Comparison of ENCODE assay signal across 12 mouse cellular contexts in the genomic region with DNA sequence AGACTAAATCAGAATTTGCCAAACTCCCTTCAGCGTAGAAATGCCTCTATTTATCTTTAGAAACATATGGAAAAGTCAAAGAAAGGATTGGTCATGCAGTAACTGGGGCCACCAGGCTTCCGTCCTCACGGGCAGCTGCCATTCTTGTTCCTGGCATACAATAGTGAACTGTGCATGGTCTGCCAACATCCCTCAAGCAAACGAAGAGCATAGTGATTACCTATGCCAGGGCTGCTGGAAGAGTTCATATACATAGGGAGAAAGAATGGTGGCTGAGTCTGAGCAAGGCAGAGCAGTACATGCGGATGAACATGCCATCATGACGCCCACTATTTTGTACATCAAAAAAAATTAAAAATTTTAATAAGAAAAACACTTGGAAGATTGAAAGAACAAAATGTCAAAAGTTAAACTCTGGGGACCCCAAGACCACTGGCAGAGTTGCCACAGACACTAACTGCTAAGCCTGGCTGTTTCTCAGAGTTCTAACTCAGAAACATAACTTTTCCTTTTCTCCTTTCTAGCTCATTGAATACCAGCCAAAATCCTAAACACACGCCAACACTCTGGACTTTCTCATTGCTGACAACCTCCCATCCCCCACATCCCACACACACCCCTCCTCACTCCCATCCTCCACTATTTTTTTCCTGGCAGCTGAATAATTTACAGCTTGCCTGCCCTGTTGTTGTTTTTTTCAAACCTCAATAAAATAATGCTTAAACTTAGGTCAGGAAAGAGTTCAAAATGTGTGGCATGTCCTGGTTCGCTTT.
A peak's percentile ranks its signal among the peaks of the same experiment; 100 is the strongest.
DNase-seq lines count a peak whose midpoint lies in the region; ATAC-seq lines count a peak whose summit lies in the region.
"Had no signal": no experiment of that assay in that cellular context is flagged by ENCODE, and none has a peak within 500 bp of the region (broad histone marks: within the 10 kb centered on the region; RNA-seq: fewer than 3 reads in every experiment).

No protein-coding gene starts in this region.

- H3K27ac ChIP-seq in forebrain, embryonic 14.5 days (ENCODE audit: low read depth, low read length) = no peak overlapping the region
- H3K27ac ChIP-seq in forebrain, embryonic 13.5 days = no peak overlapping the region
- no peak overlapping the region for H3K27ac ChIP-seq in midbrain, embryonic 10.5 days (replicated peaks)
- H3K27ac ChIP-seq in midbrain, embryonic 11.5 days (ENCODE audit: low read depth, low read length) = no peak overlapping the region
- H3K27ac ChIP-seq in intestine, embryonic 16.5 days (ENCODE audit: low read length) = peak overlapping the region; percentile 60
- peak overlapping the region; percentile 73 for H3K27ac ChIP-seq in stomach, embryonic 14.5 days (ENCODE audit: low read length)
- H3K27ac ChIP-seq: embryonic facial prominence, embryonic 12.5 days had no signal

- no peak overlapping the region for H3K4me3 ChIP-seq in forebrain, embryonic 14.5 days (ENCODE audit: low read depth, low read length)
- no peak overlapping the region for H3K4me3 ChIP-seq in forebrain, embryonic 13.5 days
- H3K4me3 ChIP-seq in midbrain, embryonic 10.5 days = no peak overlapping the region
- no peak overlapping the region for H3K4me3 ChIP-seq in midbrain, embryonic 11.5 days (ENCODE audit: low read depth, low read length)
- no peak overlapping the region for H3K4me3 ChIP-seq in intestine, embryonic 16.5 days (ENCODE audit: low read length)
- no peak overlapping the region for H3K4me3 ChIP-seq in stomach, embryonic 14.5 days (ENCODE audit: low read depth, low read length)
- H3K4me3 ChIP-seq: embryonic facial prominence, embryonic 12.5 days had no signal

- 63% methylated on average over 8 of the region's 8 CpGs for WGBS in forebrain, embryonic 14.5 days
- 66% methylated on average over 8 of the region's 8 CpGs for whole genome bisulfite sequencing in forebrain, embryonic 13.5 days
- WGBS in midbrain, embryonic 10.5 days = 87% methylated on average over 8 of the region's 8 CpGs
- 81% methylated on average over 8 of the region's 8 CpGs for WGBS in midbrain, embryonic 11.5 days
- WGBS in intestine, embryonic 16.5 days = 59% methylated on average over 8 of the region's 8 CpGs
- WGBS in stomach, embryonic 14.5 days = 51% methylated on average over 8 of the region's 8 CpGs

- H3K9ac ChIP-seq in forebrain, embryonic 14.5 days (ENCODE audit: low read length) = no peak overlapping the region
- no peak overlapping the region for H3K9ac ChIP-seq in forebrain, embryonic 13.5 days
- no peak overlapping the region for H3K9ac ChIP-seq in midbrain, embryonic 11.5 days (ENCODE audit: low read length)
- no peak overlapping the region for H3K9ac ChIP-seq in intestine, embryonic 16.5 days (ENCODE audit: low read depth, low read length)
- no peak overlapping the region for H3K9ac ChIP-seq in stomach, embryonic 14.5 days (replicated peaks; ENCODE audit: low read depth, low read length)
- H3K9ac ChIP-seq: embryonic facial prominence, embryonic 12.5 days had no signal

- ATAC-seq in forebrain, embryonic 14.5 days = no peak
- ATAC-seq in forebrain, embryonic 13.5 days = no peak
- no peak for ATAC-seq in midbrain, embryonic 11.5 days (ENCODE audit: low FRiP score)
- peak; percentile 42; the same call in 1 of the 2 replicates for ATAC-seq in intestine, embryonic 16.5 days
- ATAC-seq in stomach, embryonic 14.5 days (ENCODE audit: insufficient number of reproducible peaks, insufficient read depth, low FRiP score, low read depth) = peak; percentile 47; the same call in 1 of the 2 replicates
- ATAC-seq: midbrain, embryonic 16.5 days had no signal

- H3K4me2 ChIP-seq in forebrain, embryonic 14.5 days (ENCODE audit: low read length) = no peak overlapping the region
- no peak overlapping the region for H3K4me2 ChIP-seq in forebrain, embryonic 13.5 days
- H3K4me2 ChIP-seq in midbrain, embryonic 11.5 days = no peak overlapping the region
- H3K4me2 ChIP-seq in intestine, embryonic 16.5 days (ENCODE audit: low read depth, low read length) = no peak overlapping the region
- H3K4me2 ChIP-seq in stomach, embryonic 14.5 days (replicated peaks; ENCODE audit: low read depth, low read length) = no peak overlapping the region
- H3K4me2 ChIP-seq: embryonic facial prominence, embryonic 12.5 days had no signal

- DNase-seq in forebrain, embryonic 14.5 days (ENCODE audit: low spot score) = peak; percentile 33
- peak; percentile 7 for DNase-seq in midbrain, embryonic 10.5 days (ENCODE audit: low spot score)
- no peak for DNase-seq in midbrain, embryonic 11.5 days (ENCODE audit: low spot score, missing footprints)
- no peak for DNase-seq in retina, postnatal 1 day
- no peak for DNase-seq in layer of hippocampus, postnatal 14 days (ENCODE audit: low spot score in 2 of 2)
- DNase-seq: adrenal gland, adult 8-10 months; cerebellum, adult 11-12 months had no signal

- H3K27me3 ChIP-seq in forebrain, embryonic 14.5 days (replicated peaks; ENCODE audit: control insufficient read depth, insufficient read depth, low read length) = no peaks in the 10 kb centered on the region
- no peaks in the 10 kb centered on the region for H3K27me3 ChIP-seq in forebrain, embryonic 13.5 days
- no peaks in the 10 kb centered on the region for H3K27me3 ChIP-seq in midbrain, embryonic 10.5 days (ENCODE audit: low read depth, poor library complexity, severe bottlenecking)
- no peaks in the 10 kb centered on the region for H3K27me3 ChIP-seq in midbrain, embryonic 11.5 days (ENCODE audit: control insufficient read depth, insufficient read depth, low read length)
- no peaks in the 10 kb centered on the region for H3K27me3 ChIP-seq in intestine, embryonic 16.5 days (replicated peaks; ENCODE audit: control insufficient read depth, insufficient read depth, low read length)
- no peaks in the 10 kb centered on the region for H3K27me3 ChIP-seq in stomach, embryonic 14.5 days (ENCODE audit: control insufficient read depth, insufficient read depth, low read length)
- H3K27me3 ChIP-seq: embryonic facial prominence, embryonic 12.5 days had no signal

- H3K36me3 ChIP-seq in forebrain, embryonic 14.5 days (ENCODE audit: control insufficient read depth, insufficient read depth, low read length) = no peaks in the 10 kb centered on the region
- H3K36me3 ChIP-seq in forebrain, embryonic 13.5 days (ENCODE audit: poor library complexity, severe bottlenecking) = no peaks in the 10 kb centered on the region
- no peaks in the 10 kb centered on the region for H3K36me3 ChIP-seq in midbrain, embryonic 10.5 days
- no peaks in the 10 kb centered on the region for H3K36me3 ChIP-seq in midbrain, embryonic 11.5 days (ENCODE audit: control insufficient read depth, insufficient read depth, low read length)
- no peaks in the 10 kb centered on the region for H3K36me3 ChIP-seq in intestine, embryonic 16.5 days (ENCODE audit: control insufficient read depth, insufficient read depth, low read length)
- H3K36me3 ChIP-seq in stomach, embryonic 14.5 days (ENCODE audit: control insufficient read depth, insufficient read depth, low read length) = no peaks in the 10 kb centered on the region
- H3K36me3 ChIP-seq: embryonic facial prominence, embryonic 12.5 days had no signal

- H3K4me1 ChIP-seq in forebrain, embryonic 14.5 days (ENCODE audit: control insufficient read depth, insufficient read depth, low read length) = no peaks in the 10 kb centered on the region
- H3K4me1 ChIP-seq in forebrain, embryonic 13.5 days = 0 out of 2 replicates have a peak, but pooled peaks cover 4% of the 10 kb centered on the region
- no peaks in the 10 kb centered on the region for H3K4me1 ChIP-seq in midbrain, embryonic 10.5 days
- no peaks in the 10 kb centered on the region for H3K4me1 ChIP-seq in midbrain, embryonic 11.5 days (ENCODE audit: control insufficient read depth, insufficient read depth, low read length)
- H3K4me1 ChIP-seq in intestine, embryonic 16.5 days (ENCODE audit: control insufficient read depth, insufficient read depth, low read length) = peaks cover 14% of the 10 kb centered on the region
- peaks cover 5% of the 10 kb centered on the region; the same call in 1 of the 2 replicates for H3K4me1 ChIP-seq in stomach, embryonic 14.5 days (ENCODE audit: control insufficient read depth, insufficient read depth, low read length)
- H3K4me1 ChIP-seq: embryonic facial prominence, embryonic 12.5 days had no signal

- H3K9me3 ChIP-seq in forebrain, embryonic 14.5 days (replicated peaks; ENCODE audit: control insufficient read depth, low read length) = no peaks in the 10 kb centered on the region
- H3K9me3 ChIP-seq in forebrain, embryonic 13.5 days (replicated peaks) = no peaks in the 10 kb centered on the region
- no peaks in the 10 kb centered on the region for H3K9me3 ChIP-seq in midbrain, embryonic 10.5 days (replicated peaks)
- no peaks in the 10 kb centered on the region for H3K9me3 ChIP-seq in midbrain, embryonic 11.5 days (ENCODE audit: control insufficient read depth, low read length)
- no peaks in the 10 kb centered on the region for H3K9me3 ChIP-seq in intestine, embryonic 16.5 days (ENCODE audit: control insufficient read depth, low read length)
- H3K9me3 ChIP-seq in stomach, embryonic 14.5 days (ENCODE audit: control insufficient read depth, low read depth, low read length) = no peaks in the 10 kb centered on the region
- H3K9me3 ChIP-seq: embryonic facial prominence, embryonic 12.5 days had no signal

Comparison
In these comparisons a context has a peak if more than half of its experiments do, and no peak if none do; other contexts are left out.
1. DNase-seq: peak in forebrain, embryonic 14.5 days (single experiment) and midbrain, embryonic 10.5 days (single experiment); none in midbrain, embryonic 11.5 days (single experiment), retina, postnatal 1 day (single experiment) and layer of hippocampus, postnatal 14 days (0 of 2).
2. ATAC-seq: peak in intestine, embryonic 16.5 days (single experiment) and stomach, embryonic 14.5 days (single experiment); none in forebrain, embryonic 14.5 days (single experiment), forebrain, embryonic 13.5 days (single experiment) and midbrain, embryonic 11.5 days (single experiment).
3. H3K27ac ChIP-seq: peak in intestine, embryonic 16.5 days (single experiment) and stomach, embryonic 14.5 days (single experiment); none in forebrain, embryonic 14.5 days (single experiment), forebrain, embryonic 13.5 days (single experiment), midbrain, embryonic 10.5 days (single experiment) and midbrain, embryonic 11.5 days (single experiment).